Mouse (Mus musculus) embryo, embryonic 11.5 days (tissue): ENCODE data around the gene Eef2kmt.

Source experiments
- DNase-seq: peaks from one replicate; pipeline ENCODE4 v3.0.0-alpha.2; 2012; ENCODE audit warnings: low read depth, low spot score

The Eef2kmt gene

DNA sequence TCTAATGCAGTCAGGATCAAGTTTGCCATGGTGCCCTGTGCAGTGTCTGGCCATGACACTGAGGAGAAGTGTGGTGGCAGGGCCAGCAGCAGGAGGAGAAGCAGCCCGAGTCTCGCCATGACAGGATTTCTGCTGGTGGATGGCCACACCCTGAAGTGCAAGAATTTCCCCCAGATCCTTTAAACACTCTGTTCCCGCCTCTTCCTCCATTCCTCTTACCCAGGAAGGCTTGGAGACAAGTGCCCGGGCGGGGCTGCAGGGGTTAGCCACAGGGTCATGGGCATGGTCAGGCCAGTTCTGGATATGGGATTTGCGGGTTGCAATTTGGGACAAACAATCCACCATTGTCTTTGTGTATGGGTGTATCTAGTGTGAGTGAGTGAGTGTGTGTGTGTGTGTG, 33.6 kb downstream of the Eef2kmt start, which contains the start of gene AU021092:
AU021092 (minus strand) TSS at position 160 of the 400 bp plus-strand sequence.
- DNase-seq = no peak

DNA sequence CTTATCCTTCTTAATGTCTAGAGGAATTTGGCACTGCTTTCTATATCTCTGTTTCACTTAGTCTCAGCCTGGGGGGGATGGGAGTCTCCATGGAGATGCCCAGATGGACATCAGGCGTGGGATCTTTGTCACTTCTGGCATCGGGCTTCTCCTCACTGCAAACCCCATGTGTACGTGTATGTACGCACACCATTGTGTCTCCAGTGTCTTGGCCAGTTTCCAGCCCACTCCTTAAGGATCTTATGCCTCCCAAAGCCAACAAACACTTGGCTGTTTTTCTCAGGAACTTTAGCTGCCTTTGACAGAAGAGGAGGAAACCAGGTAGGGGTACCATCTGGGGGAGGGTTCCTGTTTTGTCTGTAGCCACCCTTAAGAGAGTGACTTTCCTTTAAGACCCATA, 34.4 kb downstream of the Eef2kmt start:
- DNase-seq = no peak

DNA sequence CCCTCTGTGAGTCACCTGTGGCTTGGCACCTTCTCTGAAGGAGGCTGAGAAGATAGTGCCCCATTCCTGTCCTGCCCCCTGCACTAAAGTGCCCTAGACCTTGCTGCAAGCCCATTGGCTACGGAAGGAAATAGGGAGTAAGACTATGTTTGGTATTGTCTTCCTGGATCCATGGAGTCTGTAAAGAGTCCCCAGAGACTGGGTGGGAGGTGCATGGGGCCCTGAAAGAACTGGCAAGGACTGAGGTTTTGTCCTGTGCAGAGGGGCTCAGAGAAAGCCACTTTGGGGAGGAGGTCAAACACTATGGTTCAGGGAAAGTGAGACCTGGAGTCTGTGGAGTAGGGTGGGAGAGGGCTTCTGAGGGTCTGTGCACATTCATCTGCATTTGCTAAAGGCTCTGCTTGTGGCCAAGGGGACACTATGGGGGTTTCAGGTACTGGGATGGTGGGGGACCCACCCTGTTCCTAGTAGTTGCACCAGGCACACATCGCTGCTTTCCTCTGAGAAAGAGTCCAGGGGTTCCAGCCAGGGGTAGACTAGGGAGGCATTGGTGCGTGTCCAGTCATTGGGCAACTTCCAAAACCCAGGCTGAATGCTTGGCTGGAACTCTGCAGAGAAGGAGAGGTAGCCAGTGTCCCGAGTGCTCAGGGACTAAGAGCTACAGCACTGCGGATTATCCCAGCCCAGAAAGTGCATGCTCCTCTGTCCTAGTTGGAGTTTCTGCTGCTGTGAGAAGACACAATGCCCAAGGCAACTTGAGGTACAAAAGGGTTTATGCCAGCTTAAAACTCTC, 38.2 kb downstream of the Eef2kmt start:
- no peak for DNase-seq

DNA sequence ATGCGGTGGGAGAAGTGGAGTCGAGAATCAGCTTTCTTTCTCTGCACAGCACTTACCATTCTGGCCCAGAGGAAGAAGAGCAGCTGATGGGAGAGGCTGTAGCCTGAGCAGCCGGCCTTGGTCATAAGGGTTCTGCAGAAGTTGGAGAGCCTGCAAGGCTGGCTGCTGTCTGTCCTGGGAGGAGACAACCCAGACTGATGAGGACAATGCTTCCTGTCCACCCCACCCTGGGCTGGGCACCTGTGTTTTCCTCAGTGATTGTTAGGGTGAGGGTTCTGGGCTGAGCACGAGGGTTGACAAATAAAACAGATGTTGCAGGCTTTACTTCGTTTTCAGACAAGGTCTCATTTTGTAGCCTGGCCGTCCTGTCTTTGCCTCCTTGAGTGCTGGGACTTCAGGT, 39.1 kb downstream of the Eef2kmt start:
- no peak for DNase-seq

DNA sequence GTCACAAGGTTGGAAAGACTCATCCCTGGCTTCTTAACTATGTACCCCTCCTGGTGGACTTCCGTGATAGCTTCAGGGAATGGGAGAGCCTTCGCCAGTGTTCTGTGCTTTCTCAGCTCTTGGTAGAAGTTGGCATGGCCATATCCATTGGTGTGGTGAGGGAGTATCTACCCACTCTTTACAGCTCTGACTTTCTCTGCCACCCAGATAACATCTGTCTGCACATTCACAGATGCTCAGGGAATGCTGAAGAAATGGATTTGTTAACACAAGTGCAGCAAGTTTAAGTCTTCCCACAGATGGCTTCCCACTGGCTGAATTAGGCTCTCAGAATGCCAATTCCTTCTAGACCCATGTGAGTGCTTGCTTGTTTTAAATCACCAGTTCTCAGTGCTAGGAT, 41.7 kb downstream of the Eef2kmt start:
- no peak for DNase-seq

DNA sequence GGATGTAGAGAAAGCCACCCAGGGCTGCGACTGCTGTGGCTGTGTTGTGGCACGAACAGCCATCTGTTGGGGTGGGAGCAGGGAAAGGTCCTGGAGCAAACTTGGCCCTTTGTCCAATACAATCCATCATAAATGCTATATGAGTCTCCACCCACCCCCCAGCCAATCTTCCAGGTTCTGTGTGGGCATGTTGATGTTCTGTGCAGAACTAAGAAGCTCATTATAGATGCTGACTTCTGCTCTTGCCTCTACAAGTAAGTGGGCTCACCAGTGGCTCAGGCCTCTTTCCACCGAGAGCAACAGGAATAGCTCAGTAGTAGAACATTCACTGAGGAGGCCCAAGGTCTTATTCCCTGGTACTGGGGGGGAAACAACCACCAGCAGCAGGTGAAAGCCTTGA, 43.6 kb downstream of the Eef2kmt start:
- no peak for DNase-seq

DNA sequence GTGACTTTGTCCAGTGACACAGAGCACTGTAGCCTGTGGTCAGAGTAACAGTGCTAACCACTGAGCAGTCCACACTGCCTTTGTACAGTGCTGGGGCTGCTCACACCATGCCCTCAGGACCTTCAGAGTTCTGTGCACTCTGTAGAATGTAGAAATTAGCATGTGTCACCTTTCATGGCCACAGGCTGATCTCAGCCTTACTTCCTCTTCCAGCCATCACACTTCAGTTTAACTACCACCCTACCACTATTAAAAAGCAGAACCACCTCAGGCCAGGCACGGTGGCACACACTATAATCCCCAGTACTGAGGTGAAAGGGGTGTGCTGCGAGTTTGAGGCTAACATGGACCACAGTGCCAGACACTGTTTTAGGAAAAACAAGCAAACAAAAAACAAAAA, 45.4 kb downstream of the Eef2kmt start:
- DNase-seq = no peak

DNA sequence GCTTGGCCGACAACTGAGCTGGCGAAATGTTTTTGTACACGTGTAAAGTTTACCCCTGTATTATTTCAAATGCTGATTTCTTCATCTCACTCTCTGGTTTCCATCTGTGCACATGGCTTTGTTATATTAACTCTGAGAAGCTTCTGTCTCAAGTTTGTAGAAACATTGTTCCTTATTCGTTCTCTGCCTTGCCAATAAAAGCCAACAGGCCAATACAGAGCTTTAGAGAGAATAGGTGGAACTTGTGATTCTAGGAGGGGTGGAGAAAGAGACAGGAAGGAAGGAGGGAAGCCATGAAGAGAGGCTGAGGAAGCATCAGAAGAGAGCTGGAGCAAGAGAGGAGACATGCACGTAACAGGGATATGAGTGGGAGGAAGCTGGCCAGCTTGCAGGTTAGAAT, 49.7 kb downstream of the Eef2kmt start:
- no peak for DNase-seq

DNA sequence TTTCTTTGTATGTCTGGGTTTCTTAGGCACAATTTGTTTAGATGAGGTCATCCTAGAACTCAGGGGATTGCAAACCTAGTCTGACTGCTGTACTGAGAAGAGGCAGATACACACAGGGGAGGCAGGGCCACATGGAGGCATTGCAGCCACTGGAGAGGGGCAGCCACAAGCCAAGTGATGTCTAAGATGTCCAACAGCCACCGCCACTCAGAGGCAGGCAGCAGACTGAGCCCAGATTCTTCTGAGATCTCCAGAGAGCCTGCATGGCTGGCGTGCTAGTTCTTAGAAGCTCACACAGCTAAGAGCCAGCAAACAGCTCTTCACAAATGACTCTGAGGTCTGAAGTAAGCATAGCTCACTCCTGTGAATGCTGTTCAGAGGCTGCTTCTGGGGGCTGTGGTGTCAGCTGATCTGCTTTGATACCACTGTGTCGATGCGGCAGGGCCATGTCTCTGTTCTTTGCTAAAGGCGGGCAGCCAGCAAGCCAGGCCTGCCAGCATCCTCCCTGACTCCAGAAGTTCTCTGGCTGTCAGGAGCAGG, 50.3 kb downstream of the Eef2kmt start:
- no peak for DNase-seq

DNA sequence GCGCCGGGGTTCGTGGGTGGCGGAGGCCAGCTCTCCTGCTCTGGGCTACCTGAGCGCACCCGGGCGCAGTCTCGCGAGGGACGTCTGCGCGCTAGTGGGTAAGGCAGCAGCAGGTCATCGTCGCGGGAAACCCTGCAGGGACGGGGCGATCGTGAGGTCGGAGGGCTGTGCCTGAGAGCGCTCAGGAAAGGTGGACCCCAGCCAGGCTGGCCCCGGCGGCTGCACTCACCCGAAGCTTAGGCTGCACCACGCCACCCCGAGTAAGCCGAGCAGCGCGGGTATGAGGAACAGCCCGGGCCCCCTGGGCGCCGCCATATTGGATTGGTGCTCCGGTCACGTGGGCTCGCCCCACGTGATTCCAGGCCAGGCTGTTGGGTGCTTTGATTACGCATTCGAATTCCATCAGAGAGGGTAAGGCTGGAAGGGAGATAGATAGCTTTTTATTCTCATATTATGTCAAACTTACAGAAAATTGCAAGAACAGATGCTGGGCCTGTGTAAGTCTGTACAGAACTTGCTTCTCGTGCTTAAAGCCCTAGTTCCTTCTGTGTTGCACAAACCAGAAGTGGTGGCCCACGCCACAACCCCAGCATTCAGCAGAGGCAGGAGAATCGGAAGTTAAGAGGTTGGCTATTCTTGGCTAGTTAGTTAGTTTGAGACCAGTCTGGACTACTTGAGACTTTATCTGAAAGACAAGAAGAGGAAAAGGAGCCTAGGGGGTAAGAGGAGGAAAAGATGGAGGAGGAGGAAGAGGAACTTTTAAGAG, 51.9 kb downstream of the Eef2kmt start, which contains the start of gene Nagpa:
Nagpa (minus strand) TSS at position 345 of the 766 bp plus-strand sequence.
- DNase-seq = peak; percentile 82

DNA sequence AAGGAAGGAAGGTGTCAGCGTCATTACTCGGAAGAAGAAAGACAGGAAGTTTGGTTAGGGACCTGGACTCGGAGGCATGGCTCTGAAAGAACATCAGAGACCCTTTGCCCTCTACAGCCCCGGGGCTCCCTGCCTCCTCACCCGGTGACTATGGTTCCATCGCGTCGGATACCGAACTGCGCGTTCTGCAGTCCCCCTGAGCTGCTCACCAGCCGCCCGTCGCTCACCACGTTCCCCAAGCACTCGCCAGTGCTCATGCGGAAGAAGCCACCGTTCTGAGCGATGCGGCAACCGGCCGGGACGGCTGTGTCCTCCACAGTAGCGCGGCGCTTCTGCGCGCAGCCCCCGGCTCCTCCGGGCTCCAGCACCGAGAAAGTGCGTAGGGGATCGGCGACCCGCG, 52.6 kb downstream of the Eef2kmt start:
- no peak for DNase-seq

DNA sequence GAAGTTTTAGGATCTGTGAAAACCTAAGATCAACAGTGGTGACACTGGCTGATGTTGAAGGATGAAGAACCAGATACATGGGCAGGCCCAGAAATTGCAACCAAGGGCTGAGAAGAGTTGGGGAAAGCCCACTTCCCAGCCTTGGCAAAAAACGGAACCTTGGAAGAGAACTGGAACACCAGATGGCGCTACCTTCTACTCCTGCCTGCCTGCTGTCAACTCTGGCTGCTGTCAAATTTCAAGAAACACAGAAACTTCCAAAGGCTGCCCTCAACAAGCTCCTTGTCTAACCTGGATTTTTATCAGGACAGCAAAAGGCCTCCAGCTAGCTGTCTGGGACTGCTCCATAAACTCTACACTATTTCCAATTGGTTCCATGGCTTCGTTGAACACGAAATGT, 53.1 kb downstream of the Eef2kmt start:
- DNase-seq = peak; percentile 17

DNA sequence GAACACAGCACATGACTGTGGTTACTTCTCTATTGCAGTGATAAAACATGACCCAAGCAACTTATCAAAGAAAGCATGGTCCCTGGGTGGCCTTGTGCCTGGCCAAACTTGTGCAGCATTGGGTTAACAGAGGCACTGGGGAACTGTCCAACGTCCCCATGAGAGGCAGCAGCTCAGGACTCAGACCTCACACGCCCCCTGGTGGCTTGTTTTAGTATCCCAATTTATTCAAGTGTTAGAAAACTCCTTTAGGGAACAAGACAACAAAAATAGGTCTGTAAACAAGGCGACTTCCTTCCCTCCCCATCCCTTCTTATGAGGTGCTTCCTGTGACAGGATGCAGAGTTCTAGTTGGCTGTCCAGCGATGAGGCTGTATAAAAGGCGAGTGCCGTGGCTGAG, 60.7 kb downstream of the Eef2kmt start:
- peak; percentile 48 for DNase-seq
